Comparison of ENCODE assay signal across 8 mouse cellular contexts in genomic region chr19:44554490-44554860, GRCm38 (mm10). TPM values are rescaled to one million over a fixed set of nuclear protein-coding genes. Genes with fewer than 3 reads are reported as not detected.
DNase-seq lines count a peak whose midpoint lies in the region; ATAC-seq lines count a peak whose summit lies in the region.

No protein-coding gene starts in this region.

- 0 out of 2 replicates have a peak overlapping the region, but pooled peaks have one; percentile 62 for H3K27ac ChIP-seq in liver, embryonic 11.5 days (ENCODE audit: low read depth, low read length)
- no peak overlapping the region for H3K27ac ChIP-seq in stomach, embryonic 14.5 days (ENCODE audit: low read length)

- peaks cover 42% of the 10 kb centered on the region for H3K36me3 ChIP-seq in erythroblast, embryonic 14.5 days (ENCODE audit: control insufficient read depth)
- peaks cover 32% of the 10 kb centered on the region for H3K36me3 ChIP-seq in liver, embryonic 11.5 days (ENCODE audit: control insufficient read depth, insufficient read depth, low read length)
- H3K36me3 ChIP-seq in stomach, embryonic 14.5 days (ENCODE audit: control insufficient read depth, insufficient read depth, low read length) = peaks cover 32% of the 10 kb centered on the region

- H3K9ac ChIP-seq in liver, embryonic 11.5 days (ENCODE audit: low read depth, low read length) = peak overlapping the region; percentile 96
- H3K9ac ChIP-seq in stomach, embryonic 14.5 days (replicated peaks; ENCODE audit: low read depth, low read length) = peak overlapping the region; percentile 92

- peak overlapping the region; percentile 90 for H3K4me3 ChIP-seq in erythroblast, embryonic 14.5 days (replicated peaks)
- peak overlapping the region; percentile 98 for H3K4me3 ChIP-seq in liver, embryonic 11.5 days (ENCODE audit: low read depth, low read length)
- peak overlapping the region; percentile 95 for H3K4me3 ChIP-seq in stomach, embryonic 14.5 days (ENCODE audit: low read depth, low read length)

- ATAC-seq in frontal cortex, adult (ENCODE audit: low TSS enrichment) = peak; percentile 32; the same call in 1 of the 2 replicates
- no peak; the same call in 1 of the 2 replicates for ATAC-seq in liver, embryonic 11.5 days (replicated peaks; ENCODE audit: low FRiP score)
- ATAC-seq in stomach, embryonic 14.5 days (ENCODE audit: insufficient number of reproducible peaks, insufficient read depth, low FRiP score, low read depth) = no peak

- 3% methylated on average over 8 of the region's 8 CpGs for WGBS in liver, embryonic 11.5 days
- 3% methylated on average over 8 of the region's 8 CpGs for WGBS in stomach, embryonic 14.5 days

- H3K27me3 ChIP-seq in erythroblast, embryonic 14.5 days (ENCODE audit: control insufficient read depth) = peaks cover 12% of the 10 kb centered on the region
- H3K27me3 ChIP-seq in liver, embryonic 11.5 days (replicated peaks; ENCODE audit: control insufficient read depth, insufficient read depth, low read length) = no peaks in the 10 kb centered on the region
- no peaks in the 10 kb centered on the region for H3K27me3 ChIP-seq in stomach, embryonic 14.5 days (ENCODE audit: control insufficient read depth, insufficient read depth, low read length)

- peak overlapping the region; percentile 83 for H3K4me2 ChIP-seq in liver, embryonic 11.5 days
- H3K4me2 ChIP-seq in stomach, embryonic 14.5 days (replicated peaks; ENCODE audit: low read depth, low read length) = peak overlapping the region; percentile 71

- DNase-seq in frontal cortex, postnatal 10 days (ENCODE audit: low spot score in 2 of 2) = no peak
- peak; percentile 7 for DNase-seq in 3T3-L1 (ENCODE audit: low read depth, low spot score)
- DNase-seq in liver, embryonic 11.5 days (ENCODE audit: low spot score) = no peak
- DNase-seq in right cerebral cortex, postnatal 10 days (ENCODE audit: low spot score in 2 of 2) = no peak
- DNase-seq in thymus, postnatal 0 days (ENCODE audit: low spot score) = no peak

- peaks cover 29% of the 10 kb centered on the region for H3K4me1 ChIP-seq in erythroblast, embryonic 14.5 days (ENCODE audit: control insufficient read depth)
- H3K4me1 ChIP-seq in liver, embryonic 11.5 days (replicated peaks; ENCODE audit: control insufficient read depth, insufficient read depth, low read length) = peaks cover 8% of the 10 kb centered on the region
- H3K4me1 ChIP-seq in stomach, embryonic 14.5 days (ENCODE audit: control insufficient read depth, insufficient read depth, low read length) = peaks cover 7% of the 10 kb centered on the region; the same call in 1 of the 2 replicates

- no peaks in the 10 kb centered on the region; the same call in 1 of the 2 replicates for H3K9me3 ChIP-seq in erythroblast, embryonic 14.5 days (ENCODE audit: control insufficient read depth, low read length)
- H3K9me3 ChIP-seq in liver, embryonic 11.5 days (ENCODE audit: control insufficient read depth, low read length) = no peaks in the 10 kb centered on the region
- H3K9me3 ChIP-seq in stomach, embryonic 14.5 days (ENCODE audit: control insufficient read depth, low read depth, low read length) = no peaks in the 10 kb centered on the region

RNA-seq across cellular contexts. Expression of gene Ndufb8, which starts 0.8 kb away (rescaled TPM):
- 36.7 and 46.9 TPM in 2 replicates for polyA plus RNA-seq in erythroblast, embryonic 14.5 days (2012)
- polyA plus RNA-seq in liver, embryonic 11.5 days (2014; fragmentation: Nextera tagmentation; extraction: Ambion mirVana) = 488 and 497 TPM in 2 replicates
- polyA plus RNA-seq in stomach, embryonic 14.5 days (2014; fragmentation: Nextera tagmentation; extraction: Ambion mirVana) = 503 and 572 TPM in 2 replicates
- 489 and 499 TPM in 2 replicates for polyA plus RNA-seq in thymus, postnatal 0 days (2015; fragmentation: Nextera tagmentation; extraction: Ambion mirVana)

RNA-seq across cellular contexts. Expression of gene Gm20538, which starts 1.8 kb away (rescaled TPM):
- polyA plus RNA-seq in erythroblast, embryonic 14.5 days (2012) = not detected in 2 replicates
- not detected in 2 replicates for polyA plus RNA-seq in liver, embryonic 11.5 days (2014; fragmentation: Nextera tagmentation; extraction: Ambion mirVana)
- not detected in 2 replicates for polyA plus RNA-seq in stomach, embryonic 14.5 days (2014; fragmentation: Nextera tagmentation; extraction: Ambion mirVana)
- not detected in 2 replicates for polyA plus RNA-seq in thymus, postnatal 0 days (2015; fragmentation: Nextera tagmentation; extraction: Ambion mirVana)

RNA-seq across cellular contexts. Expression of gene Hif1an, which starts 8.2 kb away (rescaled TPM):
- polyA plus RNA-seq in erythroblast, embryonic 14.5 days (2012) = 0.23 and 0.58 TPM in 2 replicates
- 19.7 and 22.4 TPM in 2 replicates for polyA plus RNA-seq in liver, embryonic 11.5 days (2014; fragmentation: Nextera tagmentation; extraction: Ambion mirVana)
- 29.0 and 31.3 TPM in 2 replicates for polyA plus RNA-seq in stomach, embryonic 14.5 days (2014; fragmentation: Nextera tagmentation; extraction: Ambion mirVana)
- 17.8 and 25.8 TPM in 2 replicates for polyA plus RNA-seq in thymus, postnatal 0 days (2015; fragmentation: Nextera tagmentation; extraction: Ambion mirVana)

RNA-seq across cellular contexts. Expression of gene Sec31b, which starts 8.8 kb away (rescaled TPM):
- polyA plus RNA-seq in erythroblast, embryonic 14.5 days (2012) = 0.04 TPM in 1 of 2 replicates, not detected in the other
- polyA plus RNA-seq in liver, embryonic 11.5 days (2014; fragmentation: Nextera tagmentation; extraction: Ambion mirVana) = 0.55 and 0.58 TPM in 2 replicates
- polyA plus RNA-seq in stomach, embryonic 14.5 days (2014; fragmentation: Nextera tagmentation; extraction: Ambion mirVana) = 0.36 and 0.67 TPM in 2 replicates
- polyA plus RNA-seq in thymus, postnatal 0 days (2015; fragmentation: Nextera tagmentation; extraction: Ambion mirVana) = 0.81 and 0.82 TPM in 2 replicates

Comparison
In these comparisons a context has a peak if more than half of its experiments do, and no peak if none do; other contexts are left out.
1. RNA of gene Ndufb8, which starts 0.8 kb away (polyA plus RNA-seq): 503 to 572 TPM in stomach, embryonic 14.5 days, 489 to 499 TPM in thymus, postnatal 0 days and 488 to 497 TPM in liver, embryonic 11.5 days; 36.7 to 46.9 TPM in erythroblast, embryonic 14.5 days; every median in the first group is over 10 times any median in the second.
2. RNA of gene Hif1an, which starts 8.2 kb away (polyA plus RNA-seq): 29.0 to 31.3 TPM in stomach, embryonic 14.5 days, 17.8 to 25.8 TPM in thymus, postnatal 0 days and 19.7 to 22.4 TPM in liver, embryonic 11.5 days; 0.23 to 0.58 TPM in erythroblast, embryonic 14.5 days; every median in the first group is over 10 times any median in the second.
3. Peak in every context shown above with its lines, with median percentiles within 50 percentile points of each other: H3K4me3 ChIP-seq.